Mouse (Mus musculus): ENCODE results near the gene Ptpn3. TPM values are rescaled to one million over a fixed set of nuclear protein-coding genes. Genes with fewer than 3 reads are reported as not detected.

Gene Ptpn3
- total and polyA plus RNA-seq, 3 experiments: 0.08 to 0.14 (median 0.09) TPM

GRCm38 (mm10) chr4:57298181-57298580, 3.5 kb downstream of the Ptpn3 start:
- TF ChIP-seq ELF1 (IDR thresholded peaks at IDR 0.05; ENCODE audit: low read depth, low read length): no peak
- no peak for TF ChIP-seq ZC3H11A (IDR thresholded peaks at IDR 0.05; ENCODE audit: low read depth, low read length)
- no peak for TF ChIP-seq TCF12 (IDR thresholded peaks at IDR 0.05; ENCODE audit: low read depth, low read length)
- TF ChIP-seq JUN (IDR thresholded peaks at IDR 0.05; ENCODE audit: insufficient read depth, low read depth, low read length): no peak
- TF ChIP-seq BHLHE40 (IDR thresholded peaks at IDR 0.05; ENCODE audit: low read depth, low read length): no peak
- no peak for TF ChIP-seq GABPA (IDR thresholded peaks at IDR 0.05; ENCODE audit: insufficient replicate concordance, low read depth, low read length)
- no peak for TF ChIP-seq ZNF384 (IDR thresholded peaks at IDR 0.05; ENCODE audit: low read depth, low read length)
- no peak for TF ChIP-seq ZMIZ1 (IDR thresholded peaks at IDR 0.05; ENCODE audit: low read depth, low read length)
- TF ChIP-seq POLR2A (IDR thresholded peaks at IDR 0.05; ENCODE audit: low read depth, low read length): no peak
- TF ChIP-seq PAX5 (IDR thresholded peaks at IDR 0.05; ENCODE audit: low read length): no peak
- no peak for TF ChIP-seq RCOR1 (conservative IDR thresholded peaks at IDR 0.05; ENCODE audit: low read depth, low read length)
- TF ChIP-seq NELFE (IDR thresholded peaks at IDR 0.05; ENCODE audit: low read depth, low read length): no peak
- no peak for TF ChIP-seq TBP (conservative IDR thresholded peaks at IDR 0.05; ENCODE audit: low read depth, low read length)
- no peak for TF ChIP-seq CTCF (conservative IDR thresholded peaks at IDR 0.05 in 1 of 2, IDR thresholded peaks at IDR 0.05 in 1 of 2; ENCODE audit: low read depth in 2 of 2, low read length in 2 of 2)
- no peak for TF ChIP-seq IRF4 (IDR thresholded peaks at IDR 0.05; ENCODE audit: low read depth, low read length)
- TF ChIP-seq UBTF (IDR thresholded peaks at IDR 0.05; ENCODE audit: low read depth, low read length): no peak
- no peak for TF ChIP-seq MAX (IDR thresholded peaks at IDR 0.05; ENCODE audit: low read length)
- no peak for TF ChIP-seq POLR2AphosphoS2 (IDR thresholded peaks at IDR 0.05; ENCODE audit: low read depth, low read length)
- no peak for TF ChIP-seq NRF1 (IDR thresholded peaks at IDR 0.05; ENCODE audit: low read depth, low read length)
- Histone ChIP-seq H3K27me3 (replicated peaks) (no peaks in the 10 kb centered on the region), H3K4me2 (ENCODE audit: insufficient read depth, low read depth, poor library complexity, severe bottlenecking) (no peak overlapping the region), H3K9ac (ENCODE audit: insufficient read depth, low read depth) (no peak overlapping the region), H3K27ac (ENCODE audit: insufficient read depth, low read depth) (no peak overlapping the region), H3K4me3 (replicated peaks in 1 of 3; ENCODE audit: low read depth in 2 of 3, low read length in 2 of 3, poor library complexity in 1 of 3) (no peak overlapping the region), H3K9me3 (replicated peaks; ENCODE audit: low read length) (peaks cover 8% of the 10 kb centered on the region), H3K36me3 (replicated peaks in 1 of 2; ENCODE audit: control insufficient read depth in 1 of 2, insufficient read depth in 1 of 2, low read length in 1 of 2) (no peaks in the 10 kb centered on the region), H3K4me1 (ENCODE audit: control insufficient read depth in 1 of 2, insufficient read depth in 2 of 2) (peaks cover 0 to 18% of the 10 kb centered on the region in 2 experiments; a peak in 2 of 4 replicates), H3K79me2 (replicated peaks; ENCODE audit: control insufficient read depth, extremely low read depth, insufficient read depth, poor library complexity, severe bottlenecking) (no peaks in the 10 kb centered on the region)
- DNase-seq (ENCODE audit: extremely low read depth): peak; percentile 12
- in situ Hi-C loops (cut with MboI; ENCODE audit: low pct_ligation_motif_present, low pct_unique_long_range_greater_than_20kb, low sequenced_read_pairs) (no loop called here), dilution Hi-C loops (cut with MboI; ENCODE audit: extremely low pct_ligation_motif_present, extremely low pct_unique_long_range_greater_than_20kb, low sequenced_read_pairs) (no loop called here)

- Histone ChIP-seq H3K27ac (ENCODE audit: insufficient read depth, low read depth) (no peak overlapping the region), H3K4me2 (ENCODE audit: insufficient read depth, low read depth, poor library complexity, severe bottlenecking) (no peak overlapping the region), H3K9me3 (replicated peaks; ENCODE audit: low read length) (peaks cover 5% of the 10 kb centered on the region), H3K4me1 (ENCODE audit: control insufficient read depth in 1 of 2, insufficient read depth in 2 of 2) (peaks cover 0 to 9% of the 10 kb centered on the region in 2 experiments; a peak in 2 of 4 replicates), H3K9ac (ENCODE audit: insufficient read depth, low read depth) (no peak overlapping the region), H3K79me2 (replicated peaks; ENCODE audit: control insufficient read depth, extremely low read depth, insufficient read depth, poor library complexity, severe bottlenecking) (no peaks in the 10 kb centered on the region), H3K4me3 (replicated peaks in 1 of 3; ENCODE audit: low read depth in 2 of 3, low read length in 2 of 3, poor library complexity in 1 of 3) (no peak overlapping the region), H3K36me3 (replicated peaks in 1 of 2; ENCODE audit: control insufficient read depth in 1 of 2, insufficient read depth in 1 of 2, low read length in 1 of 2) (no peaks in the 10 kb centered on the region), H3K27me3 (replicated peaks) (no peaks in the 10 kb centered on the region)
- dilution Hi-C loops (cut with MboI; ENCODE audit: extremely low pct_ligation_motif_present, extremely low pct_unique_long_range_greater_than_20kb, low sequenced_read_pairs): no loop called here
- no peak for DNase-seq (ENCODE audit: extremely low read depth)
- TF ChIP-seq USF1 (IDR thresholded peaks at IDR 0.05; ENCODE audit: low read depth, low read length) (no peak), BHLHE40 (IDR thresholded peaks at IDR 0.05; ENCODE audit: low read depth, low read length) (no peak), EP300 (IDR thresholded peaks at IDR 0.05; ENCODE audit: low read length) (no peak), TBP (conservative IDR thresholded peaks at IDR 0.05; ENCODE audit: low read depth, low read length) (no peak), ETS1 (conservative IDR thresholded peaks at IDR 0.05; ENCODE audit: low read depth, low read length) (no peak), NELFE (IDR thresholded peaks at IDR 0.05; ENCODE audit: low read depth, low read length) (no peak), ZC3H11A (IDR thresholded peaks at IDR 0.05; ENCODE audit: low read depth, low read length) (no peak), ZKSCAN1 (IDR thresholded peaks at IDR 0.05; ENCODE audit: borderline replicate concordance, low read depth, low read length) (no peak), MYC (IDR thresholded peaks at IDR 0.05; ENCODE audit: low read depth, low read length) (no peak), SMC3 (IDR thresholded peaks at IDR 0.05; ENCODE audit: low read depth, low read length) (no peak), MEF2A (IDR thresholded peaks at IDR 0.05; ENCODE audit: borderline replicate concordance, low read depth, low read length) (no peak), ZNF384 (IDR thresholded peaks at IDR 0.05; ENCODE audit: low read depth, low read length) (no peak), GABPA (IDR thresholded peaks at IDR 0.05; ENCODE audit: insufficient replicate concordance, low read depth, low read length) (no peak)
- in situ Hi-C loops (cut with MboI; ENCODE audit: low pct_ligation_motif_present, low pct_unique_long_range_greater_than_20kb, low sequenced_read_pairs): no loop called here
Measured at GRCm38 (mm10) chr4:57294971-57295656, 6.5 kb downstream of the Ptpn3 start.
